Mouse (Mus musculus): ENCODE results near the gene Vmn2r58. TPM values are rescaled to one million over a fixed set of nuclear protein-coding genes. Genes with fewer than 3 reads are reported as not detected.
"Not testable (repeated sequence)": the region's sequence is repeated elsewhere in the genome, so short reads cannot be mapped to it uniquely, and the experiment has no call there.

Vmn2r58 gene
- not detected in 2 replicates for polyA plus RNA-seq (2014; fragmentation: Nextera tagmentation; extraction: Ambion mirVana)

DNA sequence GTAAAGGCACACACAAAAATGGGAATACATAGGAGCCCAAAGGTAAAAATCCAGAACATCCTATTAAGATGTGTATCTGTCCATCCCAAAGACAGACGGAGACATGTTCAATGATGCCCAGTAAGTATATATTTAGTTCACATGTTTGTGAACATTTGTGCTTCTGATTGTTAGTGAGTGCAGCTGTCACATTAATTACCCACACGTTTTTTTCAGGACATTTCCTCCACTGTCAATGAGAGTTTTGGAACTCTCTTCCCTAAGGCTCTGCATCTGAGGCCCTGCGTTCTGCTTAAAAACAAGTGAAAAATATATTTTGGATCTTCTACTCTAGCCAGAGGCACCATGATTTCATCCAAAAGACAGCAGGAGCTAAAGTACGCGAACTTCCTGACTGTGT, at the start of gene Vmn2r58:
Gene Vmn2r58 (minus strand): TSS at position 101 of the 400 bp plus-strand sequence.
- 67% methylated on average over 5 of the region's 5 CpGs for WGBS
- ATAC-seq (ENCODE audit: insufficient number of reproducible peaks, low FRiP score, low TSS enrichment, low read depth); DNase-seq (ENCODE audit: low spot score); H3K4me2 ChIP-seq (ENCODE audit: low read depth, severe bottlenecking); H3K27ac ChIP-seq (replicated peaks; ENCODE audit: low read depth, low read length); H3K4me3 ChIP-seq (ENCODE audit: low read depth, low read length); H3K27me3 ChIP-seq (ENCODE audit: control insufficient read depth, insufficient read depth, low read length); H3K4me1 ChIP-seq (ENCODE audit: control insufficient read depth, insufficient read depth, low read length); H3K36me3 ChIP-seq (ENCODE audit: control insufficient read depth, insufficient read depth, low read length); H3K9me3 ChIP-seq (ENCODE audit: control insufficient read depth, low read length); H3K9ac ChIP-seq (ENCODE audit: low read length): not testable (repeated sequence)

Other genes with a start within 250 kb of the Vmn2r58 start
- gene Zfp788, start 239.5 kb downstream of the Vmn2r58 start, polyA plus RNA-seq (2014; fragmentation: Nextera tagmentation; extraction: Ambion mirVana), result 11.8 and 15.5 TPM in 2 replicates
- not detected in 2 replicates for gene Vmn2r59, start 186.3 kb upstream of the Vmn2r58 start, polyA plus RNA-seq (2014; fragmentation: Nextera tagmentation; extraction: Ambion mirVana)
- not detected in 2 replicates for gene Vmn2r60, start 235.1 kb upstream of the Vmn2r58 start, polyA plus RNA-seq (2014; fragmentation: Nextera tagmentation; extraction: Ambion mirVana)

All from limb, embryonic 11.5 days (tissue).